Mouse (Mus musculus): ENCODE data around the gene Gal3st4. TPM values are rescaled to one million over a fixed set of nuclear protein-coding genes. Genes with fewer than 3 reads are reported as not detected.

Gene Gal3st4
- under 1 TPM in 1 of 4 experiments, not detected in 3; 0.16 TPM for total RNA-seq (2022)

DNA sequence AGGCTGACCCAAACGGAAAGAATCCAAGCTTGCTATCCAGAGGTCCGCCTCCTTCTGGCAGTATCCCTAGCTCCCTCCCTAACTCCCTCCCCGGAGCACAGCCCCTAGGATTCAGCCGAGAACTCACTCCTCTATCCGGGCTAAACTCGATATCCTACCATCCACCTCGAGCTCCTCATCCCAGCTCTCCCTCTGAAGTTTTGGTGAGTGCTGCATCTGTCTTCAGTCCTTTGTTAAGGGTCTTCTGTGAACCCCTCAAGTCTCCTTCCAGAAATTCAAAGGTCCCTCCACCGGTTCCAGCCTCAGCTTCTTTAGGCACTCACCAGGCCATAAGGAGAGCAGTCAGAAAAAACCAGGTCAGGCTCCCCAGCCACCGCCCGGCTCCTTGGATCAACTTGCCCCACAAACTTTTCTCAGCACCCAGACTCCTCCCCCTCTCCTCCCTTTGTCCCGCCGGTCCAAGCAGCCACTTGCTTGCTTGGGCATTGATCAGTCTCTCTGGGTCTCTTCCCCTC, at the start of gene Gal3st4:
TSS of gene Gal3st4 (minus strand) at position 432 of the 515 bp plus-strand sequence.
- no peak for DNase-seq (ENCODE audit: low spot score in 2 of 2)

DNA sequence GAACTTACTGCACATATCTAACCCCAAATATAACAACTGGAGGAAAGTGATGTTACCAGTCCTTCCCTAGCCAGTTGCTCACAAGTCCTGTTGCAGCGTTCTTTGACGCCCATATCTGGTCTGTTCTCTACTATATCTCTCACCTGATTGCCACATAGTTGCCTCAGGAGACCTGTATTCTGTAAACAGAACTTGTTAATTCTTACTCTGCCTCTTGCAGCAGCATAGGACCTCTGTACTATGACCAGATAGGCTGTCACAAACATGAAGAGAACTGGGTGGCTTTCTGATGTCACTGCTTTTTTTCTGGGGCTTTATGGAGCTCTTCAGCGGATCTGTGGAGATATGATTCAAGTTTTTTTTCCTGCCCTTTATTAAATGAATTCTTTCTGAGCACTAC, 40.2 kb upstream of the Gal3st4 start:
- DNase-seq (ENCODE audit: low spot score in 2 of 2), result no peak

DNA sequence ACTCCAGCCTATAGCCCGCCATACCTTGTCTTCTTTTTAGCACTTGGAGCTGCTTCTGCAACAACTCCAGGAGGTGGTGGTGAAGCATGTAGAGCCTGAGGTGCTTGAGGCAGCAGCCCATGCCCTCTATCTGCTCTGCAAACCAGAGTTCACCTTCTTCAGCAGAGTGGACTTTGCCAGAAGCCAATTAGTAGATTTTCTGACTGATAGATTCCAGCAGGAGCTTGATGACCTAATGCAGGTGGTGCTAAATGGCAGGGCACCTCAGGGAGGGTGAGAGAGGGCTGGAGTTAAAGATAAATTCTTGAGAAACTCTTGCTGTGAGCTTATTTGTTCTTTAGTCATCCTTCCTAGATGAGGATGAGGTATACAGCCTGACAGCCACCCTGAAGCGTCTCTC, 27.0 kb upstream of the Gal3st4 start:
- no peak for DNase-seq (ENCODE audit: low spot score in 2 of 2)

DNA sequence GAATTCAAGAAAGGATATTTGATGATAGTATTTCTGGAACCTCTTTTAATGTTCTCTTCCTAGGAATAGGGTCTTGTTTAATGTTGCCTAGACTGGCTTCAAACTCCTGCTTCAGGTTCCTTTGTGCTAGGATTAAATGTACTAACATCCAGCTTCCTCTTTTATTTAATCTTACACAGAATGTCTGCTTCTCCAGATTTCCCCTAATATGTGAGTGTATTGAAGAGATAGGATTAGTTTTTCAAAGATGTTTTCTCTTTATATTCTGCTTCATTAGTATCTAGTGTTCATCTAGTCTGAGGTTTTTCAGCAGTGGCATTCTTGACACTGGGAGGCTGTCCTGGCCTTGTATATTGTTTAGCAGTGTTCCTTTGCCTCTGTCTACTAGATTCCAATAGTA, 21.5 kb upstream of the Gal3st4 start:
- DNase-seq (ENCODE audit: low spot score in 2 of 2), result no peak

DNA sequence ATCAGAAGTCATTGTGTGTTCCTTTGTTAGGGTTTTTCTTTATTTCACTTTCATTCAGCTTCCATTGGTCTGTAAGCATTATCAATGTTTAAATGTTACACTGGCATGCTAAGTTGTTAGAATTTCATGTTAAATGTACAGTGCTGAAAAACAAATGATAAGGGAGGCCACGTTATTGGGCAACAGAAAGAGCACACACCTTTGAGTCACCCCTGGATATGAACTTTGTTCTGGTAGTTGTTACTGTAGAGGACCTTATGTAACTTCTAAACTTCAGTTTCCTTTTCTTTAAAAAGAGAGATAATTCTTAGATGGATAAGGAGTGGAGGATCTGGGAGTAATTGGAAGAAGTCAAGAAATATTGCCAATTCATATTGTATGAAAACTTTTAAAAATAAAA, 19.0 kb upstream of the Gal3st4 start:
- no peak for DNase-seq (ENCODE audit: low spot score in 2 of 2)

DNA sequence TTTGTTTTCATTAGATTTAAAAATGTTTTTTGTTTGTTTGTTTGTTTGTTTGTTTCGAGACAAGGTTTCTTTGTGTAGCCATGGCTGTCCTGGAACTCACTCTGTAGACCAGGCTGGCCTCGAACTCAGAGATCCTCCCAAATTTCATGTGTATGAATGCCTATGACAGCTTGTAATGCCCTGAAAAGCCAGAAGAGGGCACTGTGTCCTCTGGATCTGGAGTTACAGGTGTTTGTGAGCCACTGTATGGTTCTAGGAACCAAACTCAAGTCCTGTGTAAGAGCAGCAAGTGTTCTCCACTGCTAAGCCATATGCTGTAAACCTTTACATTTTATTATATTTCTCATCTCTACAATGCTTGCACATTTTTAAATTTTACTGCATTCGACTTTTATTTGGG, 15.2 kb upstream of the Gal3st4 start:
- DNase-seq (ENCODE audit: low spot score in 2 of 2), result no peak

DNA sequence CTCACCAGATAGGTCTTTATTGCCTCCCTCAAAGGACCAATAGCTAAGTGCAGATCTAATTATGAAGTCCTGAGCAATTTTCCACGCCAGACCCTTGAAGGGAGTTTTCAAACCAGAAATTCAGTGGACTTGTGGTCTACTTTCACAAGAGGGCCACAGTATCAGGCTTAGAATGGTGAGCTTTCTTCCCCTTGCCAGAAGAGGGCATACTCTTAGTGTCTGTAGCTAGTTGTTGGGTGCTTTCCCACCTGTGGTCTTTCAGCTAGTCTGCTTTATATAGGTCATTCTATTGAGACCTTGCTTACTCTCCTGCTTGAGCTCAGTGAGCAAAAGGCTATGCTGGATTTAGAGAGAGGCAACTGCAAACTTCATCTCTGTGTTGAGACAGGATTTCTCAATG, 10.9 kb upstream of the Gal3st4 start:
- DNase-seq (ENCODE audit: low spot score in 2 of 2), result no peak

DNA sequence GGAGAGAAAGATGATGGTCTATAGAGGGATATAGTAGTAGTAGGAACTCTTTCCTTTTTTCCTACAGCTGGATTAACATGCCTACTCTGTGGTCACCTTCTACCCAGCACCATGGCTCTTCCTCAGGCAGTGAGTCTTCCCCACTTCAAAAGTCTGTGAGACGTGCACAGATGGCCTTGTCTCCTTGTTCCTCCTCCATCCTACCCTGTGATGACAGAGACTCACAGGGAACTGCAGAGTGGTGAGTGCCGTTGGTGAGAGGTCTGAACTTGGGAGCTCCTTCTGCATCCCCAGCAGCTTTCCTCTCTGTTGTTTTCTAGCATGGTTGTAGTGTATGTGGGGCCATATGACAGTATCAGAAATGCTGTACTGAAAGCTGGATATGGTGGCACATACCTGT, 9.2 kb upstream of the Gal3st4 start:
- DNase-seq (ENCODE audit: low spot score in 2 of 2), result no peak

DNA sequence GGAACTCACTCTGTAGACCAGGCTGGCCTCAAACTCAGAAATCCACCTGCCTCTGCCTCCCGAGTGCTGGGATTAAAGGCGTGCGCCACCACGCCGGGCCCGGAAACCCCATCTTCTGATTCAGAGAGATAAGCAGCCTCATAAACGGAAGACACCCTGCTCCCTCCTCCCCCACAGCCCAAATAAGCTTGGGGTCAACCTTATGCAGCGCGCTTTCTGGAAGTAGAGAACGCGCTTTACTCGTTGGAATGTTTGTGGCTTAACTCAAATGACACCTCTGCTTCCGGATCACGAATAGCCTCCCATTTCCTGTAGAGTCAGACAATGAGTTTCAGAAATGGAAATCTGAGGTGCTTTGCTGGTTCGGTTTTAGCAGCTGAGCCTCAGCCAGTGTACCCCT, 8.2 kb upstream of the Gal3st4 start:
- no peak for DNase-seq (ENCODE audit: low spot score in 2 of 2)

DNA sequence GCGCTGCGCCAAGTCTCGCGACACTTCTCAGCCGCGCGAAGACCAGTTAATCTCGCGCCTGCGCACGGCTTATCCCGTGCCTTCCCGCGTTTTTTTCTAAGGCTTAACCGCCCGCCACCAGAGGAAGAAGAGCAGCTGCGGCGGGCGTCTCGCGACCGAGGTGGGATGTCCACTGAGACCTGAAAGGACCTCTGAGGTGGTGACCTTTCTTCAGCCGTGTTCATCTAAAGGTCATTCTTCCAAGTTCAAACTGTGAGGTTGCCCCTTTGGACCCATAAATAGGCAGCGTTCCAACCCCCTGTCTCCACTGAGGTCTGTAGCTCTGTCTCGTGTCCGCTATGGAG, 7.8 kb upstream of the Gal3st4 start:
- DNase-seq (ENCODE audit: low spot score in 2 of 2), result no peak

DNA sequence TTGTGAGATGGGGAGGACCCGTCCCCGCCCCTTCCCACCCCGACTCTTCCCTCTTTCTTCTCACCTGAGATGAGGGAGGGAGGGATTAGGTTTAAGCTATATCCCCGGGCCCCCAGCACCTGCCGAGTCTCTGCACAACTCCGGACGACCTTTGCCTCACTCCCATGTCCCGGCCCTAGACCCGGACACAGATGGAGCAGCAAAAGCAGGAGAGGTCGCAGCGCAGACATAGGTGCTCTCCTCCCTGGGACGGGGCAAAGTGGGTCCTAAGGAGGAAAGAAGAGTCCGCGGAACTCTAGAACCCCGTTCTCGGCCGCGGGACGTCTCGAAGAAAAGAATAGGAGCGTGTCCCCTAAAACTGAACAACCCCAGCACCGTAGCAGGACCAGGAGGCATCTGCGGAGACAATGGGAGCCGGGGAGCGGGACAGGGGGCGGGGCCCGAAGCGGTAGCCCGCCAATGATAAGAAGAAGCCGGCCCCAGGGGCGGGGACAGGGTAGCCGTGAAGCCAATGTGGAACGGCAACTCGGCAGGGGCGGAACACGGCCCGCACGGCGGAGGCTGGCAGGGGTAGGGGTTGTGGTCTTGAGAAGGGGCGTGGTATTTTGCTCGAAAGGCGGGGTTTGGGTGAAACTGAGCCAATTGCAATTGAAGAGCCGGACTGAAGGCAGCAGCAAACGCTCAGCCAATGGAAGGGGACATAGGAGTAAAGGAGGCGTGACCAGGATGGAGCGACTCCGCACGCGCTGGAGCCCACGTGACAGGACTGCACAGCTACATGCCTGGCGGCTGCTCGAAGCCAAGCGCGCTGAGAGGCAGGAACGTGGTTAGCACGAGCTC, 7.2 kb upstream of the Gal3st4 start, which contains the start of the genes Gm43720, Gpc2 and Stag3:
TSS of gene Gm43720 (minus strand) at position 374 of the 840 bp plus-strand sequence.
TSS of gene Gpc2 (minus strand) at position 421 of the 840 bp plus-strand sequence.
TSS of gene Stag3 (plus strand) at position 656 of the 840 bp plus-strand sequence.
- DNase-seq (ENCODE audit: low spot score in 2 of 2), result peak; percentile 64 to 66

DNA sequence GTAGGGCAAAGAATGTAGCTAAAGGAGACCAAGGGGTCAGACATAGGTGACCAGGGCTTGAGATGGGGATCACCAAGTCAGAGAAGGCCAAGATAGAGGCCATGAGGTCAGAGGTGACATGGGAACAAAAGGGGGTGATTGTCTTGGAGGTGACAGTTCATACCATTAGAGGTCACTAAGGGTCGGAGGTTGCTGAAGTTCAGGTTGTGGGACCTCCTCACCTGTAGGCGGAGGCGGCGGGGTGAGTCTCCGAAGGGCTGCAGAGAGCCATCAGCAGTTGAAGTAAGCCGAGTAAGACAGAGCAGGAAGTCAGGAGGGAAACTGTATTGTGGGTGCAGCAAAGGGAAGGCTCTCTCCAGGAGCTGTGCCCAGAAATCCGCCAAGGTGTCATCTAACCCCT, 5.4 kb upstream of the Gal3st4 start:
- DNase-seq (ENCODE audit: low spot score in 2 of 2), result no peak

DNA sequence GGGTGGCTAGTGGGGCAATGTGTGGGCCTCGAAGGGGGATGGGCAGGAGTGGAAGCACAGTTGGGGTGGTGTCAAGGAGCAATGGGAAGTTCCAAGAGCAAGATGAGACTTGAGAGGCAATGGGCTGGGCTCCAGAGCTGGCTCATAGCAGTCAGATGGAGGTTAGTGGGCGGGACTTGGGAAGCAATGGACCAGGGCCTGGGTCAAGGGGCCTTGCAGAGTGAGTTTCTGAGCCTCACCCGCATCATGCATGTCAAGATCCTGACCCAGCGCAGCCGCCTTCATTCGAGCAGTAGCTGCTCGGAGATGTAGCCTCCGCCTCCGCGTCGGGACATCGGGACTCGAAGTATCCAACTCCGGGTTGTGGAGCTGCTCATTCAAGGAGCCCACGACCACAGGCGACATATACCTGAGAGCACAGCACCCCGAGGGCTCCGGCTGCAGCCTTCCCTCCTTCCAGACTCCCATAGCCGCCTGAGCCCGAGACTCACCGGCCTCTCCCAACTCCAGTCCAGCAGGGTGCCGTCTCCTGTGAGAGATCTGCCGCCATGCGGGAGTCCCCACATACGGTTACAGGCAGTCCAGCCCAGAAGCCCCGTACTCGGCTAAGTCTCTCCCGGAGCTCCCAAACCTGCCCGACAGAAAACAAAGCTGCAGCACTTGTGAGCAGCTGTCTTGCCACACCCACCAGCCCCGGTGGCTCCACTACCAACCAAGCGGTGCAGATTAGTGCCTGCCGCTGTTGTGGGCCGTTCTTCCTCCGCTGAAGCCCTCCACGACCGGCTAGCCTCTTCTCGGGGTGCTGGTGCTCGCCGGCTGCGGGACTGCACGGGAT, 2.8 kb upstream of the Gal3st4 start:
- no peak for DNase-seq (ENCODE audit: low spot score in 2 of 2)

DNA sequence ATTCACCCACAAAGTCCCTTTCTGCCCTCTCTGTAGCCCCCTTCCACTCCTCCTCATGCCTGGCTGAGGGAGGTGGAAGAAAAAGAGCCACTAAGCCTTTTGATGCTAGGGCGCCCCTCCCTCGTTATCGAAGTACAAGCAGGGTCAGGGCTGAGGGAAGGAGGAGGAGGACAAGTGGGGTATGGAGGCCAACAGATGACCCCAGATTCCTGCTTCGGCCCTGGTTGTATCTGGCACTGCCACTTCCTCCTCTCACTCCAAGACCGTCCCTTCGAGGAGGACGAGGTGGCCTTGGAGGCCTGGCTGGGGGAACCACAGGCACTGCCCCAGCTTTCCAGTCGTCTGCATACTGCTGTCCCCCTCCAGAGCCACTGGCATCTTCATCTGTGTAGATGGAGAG, 1.5 kb upstream of the Gal3st4 start:
- DNase-seq (ENCODE audit: low spot score in 2 of 2), result no peak

DNA sequence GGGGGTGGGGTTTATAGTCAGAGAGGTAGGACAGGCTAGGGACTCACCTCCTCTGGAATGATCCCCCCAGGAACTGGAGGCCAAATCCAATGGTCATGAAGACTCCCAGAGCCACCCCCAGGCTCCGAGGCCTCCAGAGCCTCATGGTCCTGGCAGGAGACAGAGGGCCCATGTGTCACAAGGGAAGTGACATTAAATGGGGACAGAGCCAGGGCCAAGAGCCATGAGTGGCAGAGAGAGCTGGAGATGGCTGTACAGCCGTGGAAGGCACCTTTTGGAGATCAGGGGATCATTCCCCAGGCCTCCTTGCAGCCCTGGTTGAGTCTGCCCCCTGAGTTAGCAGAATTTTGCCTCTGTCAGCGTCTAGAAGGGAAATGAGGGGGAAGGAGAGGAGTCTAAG, 1.4 kb downstream of the Gal3st4 start:
- DNase-seq (ENCODE audit: low spot score in 2 of 2), result no peak

DNA sequence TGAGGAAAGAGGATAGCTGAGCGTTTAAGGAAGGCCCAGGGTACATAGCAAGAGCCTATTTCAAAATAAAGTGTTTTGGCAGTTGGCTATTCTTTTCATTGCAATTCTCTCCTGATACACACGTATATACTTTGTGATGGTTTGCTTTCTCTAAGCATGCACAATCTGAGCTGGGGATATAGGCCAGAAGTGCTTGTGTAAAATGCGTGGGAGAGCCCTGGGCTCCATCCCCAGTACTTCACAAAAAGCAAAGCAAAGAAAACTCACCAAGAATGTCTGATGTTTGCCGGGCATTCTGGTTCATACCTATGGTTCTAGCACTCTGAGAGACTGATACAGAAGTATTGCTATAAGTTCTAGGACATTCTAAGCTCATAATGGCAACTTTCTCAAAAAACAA, 3.7 kb downstream of the Gal3st4 start:
- no peak for DNase-seq (ENCODE audit: low spot score in 2 of 2)

DNA sequence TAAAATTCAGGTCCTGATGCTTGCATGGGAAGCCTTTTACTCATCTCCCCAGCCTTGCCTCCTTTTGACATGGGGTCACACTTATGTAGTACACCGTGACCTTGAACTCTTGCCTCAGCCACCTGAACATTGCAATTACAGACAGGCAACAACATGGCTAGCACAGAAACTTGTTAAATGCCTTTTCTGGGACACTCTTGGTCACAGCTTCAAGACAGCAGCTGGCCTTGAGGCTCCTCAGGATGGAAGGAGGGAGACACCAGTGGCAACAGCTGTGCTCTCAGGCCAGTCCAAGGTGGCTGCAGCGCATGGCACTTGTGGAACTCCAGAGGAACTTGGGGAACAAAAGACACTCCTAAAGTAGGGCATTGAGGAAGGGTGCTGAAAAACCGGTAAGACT, 5.5 kb downstream of the Gal3st4 start:
- no peak for DNase-seq (ENCODE audit: low spot score in 2 of 2)

DNA sequence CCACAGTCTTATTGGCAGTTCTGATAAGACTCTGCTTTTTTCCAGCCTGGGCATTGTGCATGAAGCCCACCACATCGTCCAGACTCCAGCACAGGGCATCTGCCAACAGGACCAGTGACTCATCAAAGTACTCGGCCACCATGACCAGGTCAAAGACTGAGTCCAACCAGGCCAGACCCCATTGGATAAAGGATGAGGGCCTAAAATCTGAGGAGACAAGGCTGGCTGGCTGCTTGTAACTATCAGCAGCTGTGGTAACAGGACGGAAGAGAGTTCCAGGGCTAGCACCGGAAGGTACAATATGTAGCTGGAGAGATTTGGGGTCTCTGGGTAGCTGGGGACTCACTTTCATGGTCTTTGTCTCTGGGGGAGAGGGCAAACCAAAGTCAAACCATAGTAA, 6.9 kb downstream of the Gal3st4 start:
- no peak for DNase-seq (ENCODE audit: low spot score in 2 of 2)

DNA sequence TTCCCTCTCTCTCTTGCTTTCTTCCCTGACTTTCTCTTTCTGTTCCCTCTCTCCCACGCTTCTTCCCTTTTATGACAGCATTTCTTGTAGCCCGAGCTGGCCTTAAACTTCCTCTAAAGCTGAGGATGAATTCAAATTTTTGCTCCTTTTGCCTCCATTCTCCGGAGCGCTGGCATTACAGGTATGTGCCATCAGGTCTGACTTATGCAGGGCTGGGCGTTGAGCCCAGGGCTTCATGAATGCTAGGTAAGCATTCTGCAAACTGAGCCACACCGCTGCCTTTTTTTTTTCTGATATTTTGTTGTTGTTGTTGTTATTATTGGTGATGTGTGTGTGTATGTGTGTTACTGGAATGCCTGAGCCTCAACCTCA, 8.4 kb downstream of the Gal3st4 start:
- DNase-seq (ENCODE audit: low spot score in 2 of 2), result no peak

DNA sequence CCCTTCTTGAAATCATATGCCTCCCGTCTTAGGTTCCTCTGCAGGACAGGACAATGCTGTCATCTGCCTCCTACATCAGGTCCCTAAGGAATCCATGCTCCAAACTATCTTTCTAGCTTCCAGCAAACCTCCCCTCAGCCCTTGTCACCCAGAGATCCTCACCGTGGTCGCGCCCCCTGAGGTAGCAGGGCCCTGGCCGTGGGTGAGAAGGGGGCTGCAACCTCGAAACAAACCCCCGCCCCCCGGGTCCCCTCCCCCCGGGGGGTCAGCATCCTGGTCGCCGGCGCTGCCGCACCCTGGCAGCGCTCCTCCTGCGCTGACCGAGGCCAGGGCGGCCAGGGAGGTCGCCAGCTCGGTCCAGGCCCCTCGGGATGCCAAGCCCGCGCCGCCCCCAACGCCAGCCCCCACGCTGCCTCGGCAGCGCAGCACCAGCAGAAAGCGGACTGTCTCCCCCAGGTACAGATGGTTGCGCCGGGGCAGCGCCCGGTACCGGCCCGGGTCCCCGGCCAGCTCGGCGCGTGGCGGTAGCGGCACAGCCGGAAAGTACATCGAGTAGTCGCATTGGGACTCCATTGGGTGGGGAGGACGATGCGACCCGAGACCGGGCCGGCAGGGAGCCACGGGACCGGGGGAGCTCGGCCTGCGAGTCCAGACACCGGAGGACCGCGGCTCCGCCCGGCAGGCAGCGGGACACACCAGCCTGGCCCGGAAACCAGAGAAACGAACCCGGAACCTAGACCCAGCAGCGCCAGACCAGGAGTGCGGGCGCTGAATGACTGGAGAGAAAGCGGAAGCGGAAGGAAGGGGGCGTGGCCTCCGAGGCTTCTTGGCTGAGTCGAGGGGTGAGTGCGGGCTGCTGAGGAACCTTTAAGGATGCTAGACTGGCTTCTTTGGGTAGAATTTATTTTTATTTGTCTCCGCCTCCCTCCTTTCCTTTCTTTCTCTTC, 9.1 kb downstream of the Gal3st4 start, which contains the start of gene BC037034:
TSS of gene BC037034 (minus strand) at position 774 of the 947 bp plus-strand sequence.
- peak; percentile 82 to 84 for DNase-seq (ENCODE audit: low spot score in 2 of 2)
